Mouse (Mus musculus) megakaryocyte progenitor cell, adult 5-6 weeks (primary cell): ENCODE results near the gene 2010106E10Rik. TPM values are rescaled to one million over a fixed set of nuclear protein-coding genes. Genes with fewer than 3 reads are reported as not detected.

Source experiments
- ATAC-seq: replicated peaks from 2 replicates; pipeline ENCODE4 v1.8.0; 2016; ENCODE audit warnings: mild to moderate bottlenecking, moderate TSS enrichment, inconsistent platforms; ENCODE audit not compliant: poor library complexity
- total RNA-seq, 2 experiments: library from RNA; stranded (forward) in 1 of 2; stranded (reverse) in 1 of 2; fragments of 157-497, 149-512 nt in 1 of 2; fragments of 200-1000 nt in 1 of 2; gene quantifications; 2 replicates each; pipeline versions ENCODE4 v1.2.3 to v1.2.4; 2015 to 2017

Gene 2010106E10Rik
- not detected in 2 replicates for total RNA-seq (2015)
- not detected in 2 replicates for total RNA-seq (2017)

DNA sequence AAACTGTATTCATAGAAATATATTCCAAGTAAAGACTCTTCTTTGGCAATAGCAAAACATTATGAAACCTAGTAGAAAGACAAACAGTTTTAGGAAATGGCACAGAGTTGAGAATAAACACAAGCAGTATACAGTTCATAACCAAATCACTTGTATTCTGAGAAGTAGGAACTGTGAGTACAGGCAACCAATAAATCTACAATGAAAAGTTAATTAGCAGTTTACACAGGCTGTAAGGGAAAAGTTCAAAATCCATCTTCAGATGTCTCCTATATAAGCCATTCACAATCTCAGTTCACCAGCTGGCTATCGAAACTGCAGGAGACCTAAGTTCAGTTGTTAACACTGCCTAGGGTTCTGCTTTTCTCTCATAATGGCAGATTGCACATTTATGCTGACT lies at the start of gene 2010106E10Rik:
Gene 2010106E10Rik (plus strand): TSS at position 301 of the 400 bp plus-strand sequence.
- ATAC-seq, result no peak

DNA sequence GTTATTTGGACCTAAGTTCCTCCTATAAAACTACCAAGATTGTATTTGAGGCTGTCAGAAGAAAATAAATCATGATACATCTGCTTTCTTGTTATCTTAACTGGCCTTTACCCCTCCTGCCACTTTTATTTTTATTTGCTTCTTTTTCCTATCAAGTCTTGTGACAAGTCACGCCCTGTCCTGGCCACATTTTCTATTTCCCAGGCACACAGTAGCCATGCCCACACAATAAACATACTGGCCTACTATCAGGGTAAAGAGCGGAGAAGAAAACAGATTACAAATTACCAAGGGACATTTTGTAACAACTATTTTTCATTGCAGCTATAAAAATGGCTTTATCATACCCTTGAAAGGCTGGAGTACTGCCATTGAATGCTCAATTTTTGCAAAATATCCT lies 10.6 kb downstream of the 2010106E10Rik start:
- ATAC-seq, result no peak

DNA sequence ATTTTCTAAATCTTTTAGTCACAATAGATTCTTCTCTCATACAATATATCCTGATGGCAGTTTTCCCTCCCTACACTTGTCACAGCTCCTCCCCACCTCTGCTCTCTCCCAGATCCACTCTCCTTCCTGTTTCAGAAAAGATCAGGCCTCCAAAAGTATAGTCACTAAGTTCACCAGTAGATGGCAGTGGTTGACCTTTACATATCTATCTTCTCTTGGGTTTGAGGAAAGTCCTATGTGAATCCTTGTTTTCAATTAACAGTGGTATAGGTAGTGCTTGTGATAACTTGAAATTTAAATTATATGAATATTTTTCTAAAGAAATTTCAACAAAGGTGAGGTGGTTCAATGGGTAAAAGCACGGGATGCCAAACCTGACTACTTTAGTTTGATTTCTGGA lies 29.7 kb downstream of the 2010106E10Rik start:
- ATAC-seq, result peak; percentile 88

DNA sequence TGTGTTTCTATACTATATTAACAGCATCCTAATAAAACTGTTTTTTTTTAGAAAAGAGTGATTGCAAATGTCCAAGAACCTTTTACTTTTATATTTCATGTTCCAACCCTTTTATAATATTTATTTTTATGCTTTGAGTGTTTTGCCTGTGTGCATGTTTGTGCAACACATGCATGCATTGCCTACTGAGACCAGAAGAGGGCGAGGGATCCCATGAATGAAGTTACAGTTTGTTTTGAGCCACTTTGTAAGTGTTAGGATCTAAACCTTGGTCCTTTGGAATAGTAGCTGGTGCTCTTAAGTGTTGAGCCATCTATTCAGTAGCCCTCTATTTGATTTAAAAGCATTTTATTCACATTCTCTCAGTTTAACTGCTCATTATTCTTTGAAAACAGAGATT lies 48.0 kb downstream of the 2010106E10Rik start:
- no peak for ATAC-seq

DNA sequence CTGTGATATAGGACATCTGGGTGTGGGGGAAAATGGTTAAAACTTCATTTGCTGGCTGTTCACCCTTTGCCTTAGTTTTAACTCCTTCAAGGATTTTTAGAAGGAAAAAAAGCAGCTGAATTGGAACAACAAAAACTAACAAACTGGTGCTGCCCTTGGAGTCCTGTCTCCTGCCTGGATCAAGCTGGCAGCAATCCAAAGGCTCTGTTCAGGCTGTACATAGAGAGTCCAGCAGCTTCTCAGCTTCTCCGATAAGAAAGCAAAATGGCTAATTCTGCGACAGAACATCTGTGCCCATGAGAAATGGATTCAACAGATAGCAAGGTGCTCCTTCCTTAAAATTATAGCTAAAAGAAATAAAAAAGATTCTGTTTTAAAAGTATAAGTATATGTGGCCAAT lies 72.6 kb downstream of the 2010106E10Rik start:
- no peak for ATAC-seq

DNA sequence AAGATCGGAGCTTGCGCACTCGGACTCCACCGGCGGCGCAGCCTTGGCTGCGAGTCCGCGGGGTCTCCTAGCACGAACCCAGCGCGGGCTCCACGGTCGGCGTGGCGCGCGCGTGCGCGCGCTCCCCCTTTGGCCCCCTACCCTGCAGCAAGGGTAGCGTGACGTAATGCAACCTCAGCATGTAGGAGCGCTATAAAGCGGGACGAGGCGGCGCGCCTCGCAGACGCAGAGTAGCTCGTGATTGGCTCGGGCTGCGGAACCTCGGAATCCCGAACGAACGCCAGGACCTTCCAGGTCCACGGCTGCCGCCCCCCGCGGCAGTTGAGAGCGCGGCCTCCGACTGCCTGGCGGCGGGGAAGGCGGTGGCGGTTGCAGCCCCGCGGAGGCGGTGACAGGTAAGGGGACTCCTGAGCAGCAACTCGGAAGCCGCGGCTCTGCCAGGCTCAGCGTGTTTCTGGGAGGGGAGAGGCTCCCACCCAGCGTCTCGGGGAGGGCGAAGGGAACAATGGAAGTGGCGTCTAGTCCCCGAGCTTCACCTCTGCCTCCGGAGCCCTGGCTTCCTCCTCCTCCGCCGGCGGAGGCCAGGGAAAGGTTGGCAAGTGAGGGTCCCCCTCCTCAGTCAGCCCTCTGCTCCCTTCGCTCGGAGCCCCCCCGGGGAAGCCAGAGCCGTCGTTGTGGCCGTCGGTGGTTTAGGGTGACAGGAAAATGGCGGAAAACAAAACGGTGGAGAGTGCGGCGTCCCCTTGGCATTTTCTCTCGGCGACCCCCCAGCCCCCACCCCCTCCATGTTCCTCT lies 105.6 kb downstream of the 2010106E10Rik start, which contains the start of gene Zfp711:
Gene Zfp711 (plus strand): TSS at position 16 of the 795 bp plus-strand sequence.
- ATAC-seq, result peak; percentile 79

DNA sequence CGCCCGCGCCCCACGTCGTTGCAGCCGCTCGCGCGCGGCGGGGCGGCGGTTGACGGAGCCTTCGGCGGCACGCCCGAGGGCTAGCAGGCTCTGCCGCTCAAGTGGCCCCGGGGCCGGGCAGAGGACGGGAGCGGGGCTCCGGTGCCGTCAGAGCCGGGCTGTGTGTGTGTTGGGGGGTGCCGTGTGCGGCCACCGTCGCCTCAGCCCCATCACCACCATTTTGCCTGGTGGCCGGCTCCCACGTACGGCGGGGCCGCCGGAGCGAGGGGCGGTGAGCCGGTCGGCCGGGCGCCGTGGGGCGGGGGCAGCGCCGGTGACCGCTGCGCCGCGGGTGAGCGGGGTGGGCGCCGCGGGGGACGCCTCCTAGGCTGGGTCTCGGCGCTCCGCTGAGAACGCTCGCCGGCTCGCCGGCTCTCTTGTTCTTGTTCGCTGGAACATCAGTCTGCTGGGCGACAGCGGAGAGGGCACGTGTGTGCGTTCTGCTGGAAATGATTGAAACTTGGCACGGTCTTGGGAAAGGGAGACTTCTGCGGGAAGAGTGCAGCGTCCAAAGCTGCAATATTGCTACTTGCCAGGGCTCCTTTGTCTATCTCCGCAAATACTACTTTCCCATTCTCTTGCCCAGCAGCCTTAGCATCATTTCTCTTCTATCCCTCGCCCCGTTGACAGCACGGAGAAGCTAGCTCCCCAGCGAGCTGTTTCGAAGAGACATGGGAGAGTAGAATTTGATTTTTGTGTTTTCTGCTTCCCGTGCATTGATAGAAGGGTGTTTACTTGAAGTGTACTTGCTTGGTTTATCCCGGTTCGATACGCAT lies 106.4 kb downstream of the 2010106E10Rik start:
- ATAC-seq, result peak; percentile 9; the same call in 1 of the 2 replicates

Other genes with a start within 250 kb of the 2010106E10Rik start
- gene Apool, start 183.9 kb upstream of the 2010106E10Rik start, total RNA-seq (2015), result 30.2 and 30.9 TPM in 2 replicates
- gene Apool, start 183.9 kb upstream of the 2010106E10Rik start, total RNA-seq (2017), result 27.6 and 29.3 TPM in 2 replicates
- gene Satl1, start 88.5 kb upstream of the 2010106E10Rik start, total RNA-seq (2015), result not detected in 2 replicates
- not detected in 2 replicates for gene Satl1, start 88.5 kb upstream of the 2010106E10Rik start, total RNA-seq (2017)
- gene Zfp711, start 105.3 kb downstream of the 2010106E10Rik start, total RNA-seq (2015), result 0.07 and 0.25 TPM in 2 replicates
- gene Zfp711, start 105.3 kb downstream of the 2010106E10Rik start, total RNA-seq (2017), result 0.12 and 2.1 TPM in 2 replicates
- not detected in 2 replicates for gene Pof1b, start 203.4 kb downstream of the 2010106E10Rik start, total RNA-seq (2015)
- not detected in 2 replicates for gene Pof1b, start 203.4 kb downstream of the 2010106E10Rik start, total RNA-seq (2017)